In genomic region chr2:165641909-165642505, GRCm38 (mm10) we compare ENCODE assay signal across 10 mouse cellular contexts. TPM values are rescaled to one million over a fixed set of nuclear protein-coding genes. Genes with fewer than 3 reads are reported as not detected.
A peak's percentile ranks its signal among the peaks of the same experiment; 100 is the strongest.
DNase-seq lines count a peak whose midpoint lies in the region; ATAC-seq and TF ChIP-seq lines count a peak whose summit lies in the region.
"Had no signal": no experiment of that assay in that cellular context is flagged by ENCODE, and none has a peak within 500 bp of the region (broad histone marks: within the 10 kb centered on the region; RNA-seq: fewer than 3 reads in every experiment).

No protein-coding gene starts in this region.

- no peak overlapping the region for H3K4me3 ChIP-seq in heart, embryonic 12.5 days
- no peak overlapping the region for H3K4me3 ChIP-seq in hindbrain, postnatal 0 days (ENCODE audit: low read length)
- H3K4me3 ChIP-seq in neural tube, embryonic 11.5 days (ENCODE audit: low read depth, low read length), result no peak overlapping the region
- H3K4me3 ChIP-seq: heart, embryonic 13.5 days had no signal

- no peak for TF ChIP-seq CTCF in hindbrain, postnatal 0 days (IDR thresholded peaks at IDR 0.05; ENCODE audit: low read depth)

- H3K27me3 ChIP-seq in heart, embryonic 12.5 days (replicated peaks), result peaks cover 6% of the 10 kb centered on the region; the same call in 1 of the 2 replicates
- no peaks in the 10 kb centered on the region for H3K27me3 ChIP-seq in hindbrain, postnatal 0 days (ENCODE audit: insufficient read depth, low read length)
- no peaks in the 10 kb centered on the region for H3K27me3 ChIP-seq in neural tube, embryonic 11.5 days (ENCODE audit: control insufficient read depth, insufficient read depth, low read length)
- H3K27me3 ChIP-seq: heart, embryonic 13.5 days had no signal

- H3K27ac ChIP-seq in heart, embryonic 12.5 days (ENCODE audit: poor library complexity, severe bottlenecking), result no peak overlapping the region
- H3K27ac ChIP-seq in hindbrain, postnatal 0 days, result no peak overlapping the region
- H3K27ac ChIP-seq in neural tube, embryonic 11.5 days (ENCODE audit: low read depth, low read length), result peak overlapping the region; percentile 53; the same call in 1 of the 2 replicates
- H3K27ac ChIP-seq: heart, embryonic 13.5 days had no signal

- no peaks in the 10 kb centered on the region for H3K36me3 ChIP-seq in heart, embryonic 12.5 days
- H3K36me3 ChIP-seq in hindbrain, postnatal 0 days (ENCODE audit: insufficient read depth, low read length), result no peaks in the 10 kb centered on the region
- H3K36me3 ChIP-seq in neural tube, embryonic 11.5 days (ENCODE audit: control insufficient read depth, insufficient read depth, low read length), result no peaks in the 10 kb centered on the region
- H3K36me3 ChIP-seq: heart, embryonic 13.5 days had no signal

- H3K4me2 ChIP-seq in heart, embryonic 12.5 days, result no peak overlapping the region
- H3K4me2 ChIP-seq in hindbrain, postnatal 0 days (ENCODE audit: low read depth, low read length), result no peak overlapping the region
- H3K4me2 ChIP-seq in neural tube, embryonic 11.5 days (ENCODE audit: low read depth), result no peak overlapping the region
- H3K4me2 ChIP-seq: heart, embryonic 13.5 days had no signal

- 49% methylated on average over 14 of the region's 14 CpGs for WGBS in heart, embryonic 12.5 days
- 49% methylated on average over 14 of the region's 14 CpGs for WGBS in hindbrain, postnatal 0 days
- 40% methylated on average over 14 of the region's 14 CpGs for WGBS in neural tube, embryonic 11.5 days

- peaks cover 17% of the 10 kb centered on the region for H3K4me1 ChIP-seq in heart, embryonic 12.5 days (replicated peaks)
- no peaks in the 10 kb centered on the region for H3K4me1 ChIP-seq in hindbrain, postnatal 0 days (ENCODE audit: insufficient read depth, low read length)
- H3K4me1 ChIP-seq in neural tube, embryonic 11.5 days (ENCODE audit: control insufficient read depth, insufficient read depth, low read length), result peaks cover 15% of the 10 kb centered on the region

- 0 out of 2 replicates have a peak, but pooled peaks have one; percentile 22 for ATAC-seq in heart, embryonic 12.5 days (ENCODE audit: insufficient number of reproducible peaks, low FRiP score)
- ATAC-seq in common myeloid progenitor, adult 5-6 weeks (replicated peaks; ENCODE audit: low read depth, poor library complexity, severe bottlenecking), result 0 out of 2 replicates have a peak, but pooled peaks have one; percentile 30
- no peak for ATAC-seq in hindbrain, postnatal 0 days
- no peak for ATAC-seq in neural tube, embryonic 11.5 days (ENCODE audit: insufficient read depth, low FRiP score, low TSS enrichment)
- ATAC-seq in granulocyte monocyte progenitor cell, adult 5-6 weeks (replicated peaks; ENCODE audit: poor library complexity, severe bottlenecking), result no peak

- no peak overlapping the region for H3K9ac ChIP-seq in heart, embryonic 12.5 days
- no peak overlapping the region for H3K9ac ChIP-seq in hindbrain, postnatal 0 days (replicated peaks; ENCODE audit: low read length)
- peak overlapping the region; percentile 32 for H3K9ac ChIP-seq in neural tube, embryonic 11.5 days (ENCODE audit: low read length)
- H3K9ac ChIP-seq: heart, embryonic 13.5 days had no signal

- DNase-seq in heart, adult 8-10 months (ENCODE audit: low spot score), result no peak
- peak; percentile 5 for DNase-seq in hindbrain, postnatal 0 days (ENCODE audit: low spot score)
- peak; percentile 55 for DNase-seq in neural tube, embryonic 11.5 days (ENCODE audit: low spot score)
- DNase-seq in gastrocnemius, postnatal 4 days (ENCODE audit: low spot score in 2 of 2), result no peak
- DNase-seq in lung, postnatal 10 days, result no peak

- peaks cover 4% of the 10 kb centered on the region for H3K9me3 ChIP-seq in heart, embryonic 12.5 days (replicated peaks)
- no peaks in the 10 kb centered on the region for H3K9me3 ChIP-seq in hindbrain, postnatal 0 days (ENCODE audit: low read length)
- no peaks in the 10 kb centered on the region for H3K9me3 ChIP-seq in neural tube, embryonic 11.5 days (ENCODE audit: control insufficient read depth, low read length)

RNA-seq across cellular contexts. Expression of gene Eya2, which starts 47.2 kb away (rescaled TPM):
- 0.13 TPM in 2 replicates for polyA plus RNA-seq in heart, embryonic 12.5 days (2016; fragmentation: Nextera tagmentation; extraction: Ambion mirVana)
- 1 to 10 TPM in 3 of 4 experiments, under 1 TPM in 1; 0.65 to 1.2 (median 1.1) TPM for total RNA-seq in heart, adult 8-10 months (2022)
- total RNA-seq in common myeloid progenitor, adult 5-6 weeks (2017), result 15.0 and 24.9 TPM in 2 replicates
- 12.1 and 20.1 TPM in 2 replicates for total RNA-seq in hindbrain, postnatal 0 days (2014; rRNA removed)
- polyA plus RNA-seq in hindbrain, postnatal 0 days (2015; fragmentation: Nextera tagmentation; extraction: Ambion mirVana), result 9.9 and 10.0 TPM in 2 replicates
- polyA plus RNA-seq in neural tube, embryonic 11.5 days (2014; fragmentation: Nextera tagmentation; extraction: Ambion mirVana), result 25.6 and 29.6 TPM in 2 replicates
- total RNA-seq in gastrocnemius, postnatal 4 days (2021), result 10 to 100 TPM in 1 of 2 experiments, 1 to 10 TPM in 1; 6.0 to 15.0 TPM
- total RNA-seq in granulocyte monocyte progenitor cell, adult 5-6 weeks (2014; fragmentation: Nextera tagmentation), result 6.0 TPM in 1 of 2 replicates, not detected in the other
- 0.30 and 1.4 TPM in 2 replicates for total RNA-seq in granulocyte monocyte progenitor cell, adult 5-6 weeks (2017)
- total RNA-seq: CH12.LX had no signal

Comparison
In these comparisons a context has a peak if more than half of its experiments do, and no peak if none do; other contexts are left out.
1. ATAC-seq: peak in heart, embryonic 12.5 days (single experiment) and common myeloid progenitor, adult 5-6 weeks (single experiment); none in hindbrain, postnatal 0 days (single experiment), neural tube, embryonic 11.5 days (single experiment) and granulocyte monocyte progenitor cell, adult 5-6 weeks (single experiment).
2. DNase-seq: peak in hindbrain, postnatal 0 days (single experiment) and neural tube, embryonic 11.5 days (single experiment); none in heart, adult 8-10 months (single experiment), gastrocnemius, postnatal 4 days (0 of 2) and lung, postnatal 10 days (single experiment).